Mouse (Mus musculus): Measurements from ENCODE around the gene Zswim3.

GRCm38 (mm10) chr2:164823969-164824368 lies 19.1 kb downstream of the Zswim3 start:
- no peak for TF ChIP-seq CTCF (IDR thresholded peaks at IDR 0.05; ENCODE audit: borderline replicate concordance, insufficient read depth, low read depth, low read length)
- no peak for TF ChIP-seq POLR2A (IDR thresholded peaks at IDR 0.05; ENCODE audit: borderline replicate concordance, insufficient read depth, low read length)

All from cerebellum, adult 2 months (tissue).